Mouse (Mus musculus) CH12.LX (cell line): Measurements from ENCODE around the gene 4930442H23Rik. TPM values are rescaled to one million over a fixed set of nuclear protein-coding genes. Genes with fewer than 3 reads are reported as not detected.
A peak's percentile ranks its signal among the peaks of the same experiment; 100 is the strongest.

Experiments used
- DNase-seq: peaks from one replicate; pipeline ENCODE4 v3.0.0-alpha.2; 2013; ENCODE audit errors: extremely low read depth
- H3K27ac ChIP-seq: 2 replicates; pipeline ENCODE4 v1.5.1; 2012; ENCODE audit warnings: low read depth, mild to moderate bottlenecking, control low read depth, moderate library complexity; ENCODE audit not compliant: insufficient read depth
- H3K27me3 ChIP-seq: replicated peaks from 2 replicates; pipeline ENCODE3; 2012; ENCODE audit warnings: inconsistent platforms
- H3K36me3 ChIP-seq, 2 experiments: replicated peaks in 1 of 2; 2 replicates each; pipeline versions ENCODE3 to v1.6.1; 2012; ENCODE audit warnings: inconsistent platforms in 1 of 2, low read length in 1 of 2, mild to moderate bottlenecking in 1 of 2, mixed read lengths in 1 of 2, moderate library complexity in 1 of 2; ENCODE audit not compliant: control insufficient read depth in 1 of 2, insufficient read depth in 1 of 2
- H3K4me1 ChIP-seq, 2 experiments: 2 replicates each; pipeline ENCODE4 v1.6.1; 2012; ENCODE audit warnings: inconsistent platforms in 1 of 2, moderate library complexity in 1 of 2; ENCODE audit not compliant: insufficient read depth in 2 of 2, control insufficient read depth in 1 of 2
- H3K4me2 ChIP-seq: 2 replicates; pipeline ENCODE4 v1.6.1; 2012; ENCODE audit warnings: low read depth, mild to moderate bottlenecking, control low read depth; ENCODE audit not compliant: poor library complexity, insufficient read depth, severe bottlenecking
- H3K4me3 ChIP-seq, 3 experiments: fragments of 150-350 bp in 1 of 3; sonication (generic) in 1 of 3; replicated peaks in 1 of 3; 2 replicates each; pipeline versions ENCODE3 to v1.5.1; 2011 to 2012; ENCODE audit warnings: low read depth in 2 of 3, low read length in 2 of 3, mild to moderate bottlenecking in 2 of 3, moderate library complexity in 2 of 3, control low read depth in 1 of 3, improper control_type of control experiment in 1 of 3, inconsistent platforms in 1 of 3, mixed read lengths in 1 of 3; ENCODE audit not compliant: poor library complexity in 1 of 3
- H3K79me2 ChIP-seq: replicated peaks from 2 replicates; pipeline ENCODE4 v1.6.1; 2012; ENCODE audit warnings: mild to moderate bottlenecking, moderate library complexity; ENCODE audit not compliant: control insufficient read depth, poor library complexity, insufficient read depth, severe bottlenecking; ENCODE audit errors: extremely low read depth
- H3K9ac ChIP-seq: 2 replicates; pipeline ENCODE4 v1.6.1; 2012; ENCODE audit warnings: low read depth, mild to moderate bottlenecking, control low read depth, moderate library complexity; ENCODE audit not compliant: insufficient read depth
- H3K9me3 ChIP-seq: replicated peaks from 2 replicates; pipeline ENCODE3; 2012; ENCODE audit warnings: low read length, inconsistent platforms, mixed read lengths
- BHLHE40 ChIP-seq: IDR thresholded peaks from 2 replicates; pipeline ENCODE4 v1.6.1; 2011; ENCODE audit warnings: mild to moderate bottlenecking, low read depth, low read length, improper control_type of control experiment
- CTCF ChIP-seq, 2 experiments: IDR thresholded peaks in 1 of 2; conservative IDR thresholded peaks in 1 of 2; 2 replicates each; pipeline ENCODE4 v1.5.1; 2011 to 2012; ENCODE audit warnings: low read depth in 2 of 2, low read length in 2 of 2, improper control_type of control experiment in 1 of 2, inconsistent platforms in 1 of 2, mild to moderate bottlenecking in 1 of 2, moderate library complexity in 1 of 2
- E2F4 ChIP-seq: IDR thresholded peaks from 2 replicates; pipeline ENCODE4 v1.6.1; 2011; ENCODE audit warnings: low read depth, low read length, improper control_type of control experiment; ENCODE audit not compliant: insufficient replicate concordance
- ELF1 ChIP-seq: IDR thresholded peaks from 2 replicates; pipeline ENCODE4 v1.6.1; 2014; ENCODE audit warnings: low read depth, mild to moderate bottlenecking, inconsistent platforms, low read length, improper control_type of control experiment
- EP300 ChIP-seq: IDR thresholded peaks from 2 replicates; pipeline ENCODE4 v1.6.1; 2011; ENCODE audit warnings: low read length, improper control_type of control experiment
- ETS1 ChIP-seq: conservative IDR thresholded peaks from 2 replicates; pipeline ENCODE4 v1.6.1; 2012; ENCODE audit warnings: low read depth, mild to moderate bottlenecking, inconsistent platforms, low read length, improper control_type of control experiment, moderate library complexity
- GABPA ChIP-seq: IDR thresholded peaks from 2 replicates; pipeline ENCODE4 v1.6.1; 2012; ENCODE audit warnings: low read depth, low read length, improper control_type of control experiment, inconsistent platforms; ENCODE audit not compliant: insufficient replicate concordance
- HCFC1 ChIP-seq: IDR thresholded peaks from 2 replicates; pipeline ENCODE4 v1.6.1; 2012; ENCODE audit warnings: low read depth, mild to moderate bottlenecking, inconsistent platforms, low read length, improper control_type of control experiment
- IRF4 ChIP-seq: IDR thresholded peaks from 2 replicates; pipeline ENCODE4 v1.6.1; 2014; ENCODE audit warnings: low read depth, mild to moderate bottlenecking, inconsistent platforms, low read length, improper control_type of control experiment
- JUN ChIP-seq: IDR thresholded peaks from 2 replicates; pipeline ENCODE4 v1.6.1; 2011; ENCODE audit warnings: low read depth, mild to moderate bottlenecking, low read length, improper control_type of control experiment, moderate library complexity; ENCODE audit not compliant: insufficient read depth
- KAT2A ChIP-seq: IDR thresholded peaks from 2 replicates; pipeline ENCODE4 v1.6.1; 2012; ENCODE audit warnings: low read length, improper control_type of control experiment, inconsistent platforms; ENCODE audit not compliant: insufficient replicate concordance
- MAX ChIP-seq: IDR thresholded peaks from 2 replicates; pipeline ENCODE4 v1.6.1; 2011; ENCODE audit warnings: low read length, improper control_type of control experiment
- MAZ ChIP-seq: IDR thresholded peaks from 2 replicates; pipeline ENCODE4 v1.6.1; 2012; ENCODE audit warnings: low read depth, mild to moderate bottlenecking, inconsistent platforms, low read length, improper control_type of control experiment, moderate library complexity
- MEF2A ChIP-seq: IDR thresholded peaks from 2 replicates; pipeline ENCODE4 v1.6.1; 2014; ENCODE audit warnings: low read depth, mild to moderate bottlenecking, inconsistent platforms, low read length, improper control_type of control experiment, borderline replicate concordance
- MXI1 ChIP-seq: IDR thresholded peaks from 2 replicates; pipeline ENCODE4 v1.6.1; 2011; ENCODE audit warnings: mild to moderate bottlenecking, low read depth, low read length, improper control_type of control experiment
- NELFE ChIP-seq: IDR thresholded peaks from 2 replicates; pipeline ENCODE4 v1.6.1; 2011; ENCODE audit warnings: low read depth, low read length, improper control_type of control experiment
- NRF1 ChIP-seq: IDR thresholded peaks from 2 replicates; pipeline ENCODE4 v1.6.1; 2014; ENCODE audit warnings: low read depth, mild to moderate bottlenecking, inconsistent platforms, low read length, improper control_type of control experiment, moderate library complexity
- POLR2A ChIP-seq: IDR thresholded peaks from 2 replicates; pipeline ENCODE4 v1.6.1; 2011; ENCODE audit warnings: low read depth, mild to moderate bottlenecking, improper control_type of control experiment, low read length
- POLR2AphosphoS2 ChIP-seq: IDR thresholded peaks from 2 replicates; pipeline ENCODE4 v1.6.1; 2011; ENCODE audit warnings: low read depth, low read length, improper control_type of control experiment
- RAD21 ChIP-seq: IDR thresholded peaks from 2 replicates; pipeline ENCODE4 v1.6.1; 2011; ENCODE audit warnings: low read depth, mild to moderate bottlenecking, low read length, improper control_type of control experiment, moderate library complexity
- RCOR1 ChIP-seq: conservative IDR thresholded peaks from 2 replicates; pipeline ENCODE4 v1.6.1; 2012; ENCODE audit warnings: low read depth, mild to moderate bottlenecking, inconsistent platforms, low read length, improper control_type of control experiment
- SIN3A ChIP-seq: IDR thresholded peaks from 2 replicates; pipeline ENCODE4 v1.6.1; 2012; ENCODE audit warnings: low read length, improper control_type of control experiment, inconsistent platforms
- SMC3 ChIP-seq: IDR thresholded peaks from 2 replicates; pipeline ENCODE4 v1.6.1; 2011; ENCODE audit warnings: low read depth, low read length, improper control_type of control experiment
- TBP ChIP-seq: conservative IDR thresholded peaks from 2 replicates; pipeline ENCODE4 v1.6.1; 2011; ENCODE audit warnings: low read depth, low read length, improper control_type of control experiment
- TCF12 ChIP-seq: IDR thresholded peaks from 2 replicates; pipeline ENCODE4 v1.6.1; 2014; ENCODE audit warnings: low read depth, mild to moderate bottlenecking, inconsistent platforms, low read length, improper control_type of control experiment
- UBTF ChIP-seq: IDR thresholded peaks from 2 replicates; pipeline ENCODE4 v1.6.1; 2012; ENCODE audit warnings: low read depth, mild to moderate bottlenecking, inconsistent platforms, low read length, improper control_type of control experiment, moderate library complexity
- ZC3H11A ChIP-seq: IDR thresholded peaks from 2 replicates; pipeline ENCODE4 v1.6.1; 2012; ENCODE audit warnings: low read depth, mild to moderate bottlenecking, inconsistent platforms, low read length, improper control_type of control experiment
- ZKSCAN1 ChIP-seq: IDR thresholded peaks from 2 replicates; pipeline ENCODE4 v1.6.1; 2012; ENCODE audit warnings: low read depth, inconsistent platforms, low read length, improper control_type of control experiment, borderline replicate concordance
- ZMIZ1 ChIP-seq: IDR thresholded peaks from 2 replicates; pipeline ENCODE4 v1.6.1; 2012; ENCODE audit warnings: low read depth, mild to moderate bottlenecking, inconsistent platforms, low read length, improper control_type of control experiment
- ZNF384 ChIP-seq: IDR thresholded peaks from 2 replicates; pipeline ENCODE4 v1.6.1; 2012; ENCODE audit warnings: low read depth, low read length, improper control_type of control experiment, inconsistent platforms
- dilution Hi-C: fragments of 300-500 bp; cut with MboI; formaldehyde crosslinking; loops from 2 replicates; pipeline ENCODE4 v1.14.3; 2020; ENCODE audit warnings: low sequenced_read_pairs; ENCODE audit not compliant: extremely low pct_unique_long_range_greater_than_20kb, extremely low pct_ligation_motif_present
- in situ Hi-C: fragments of 300-500 bp; cut with MboI; formaldehyde crosslinking; loops from 3 replicates; pipeline ENCODE4 v1.14.3; 2019; ENCODE audit warnings: low sequenced_read_pairs, low pct_ligation_motif_present, low pct_unique_long_range_greater_than_20kb, mixed read lengths
- polyA plus RNA-seq: library from polyadenylated mRNA; unstranded; fragments of >175 nt; gene quantifications from 2 replicates; pipeline ENCODE4 v1.2.1, GENCODE M21; 2012; ENCODE audit warnings: low read depth; ENCODE audit not compliant: insufficient read length
- total RNA-seq, 2 experiments: library from RNA; depleted of rRNA; stranded (reverse); fragments of 300-350 nt in 1 of 2; fragments of >200 nt in 1 of 2; gene quantifications; 2 replicates each; pipeline ENCODE4 v1.2.3; 2012 to 2014

Gene 4930442H23Rik
- total and polyA plus RNA-seq, 3 experiments = 0.27 TPM; not detected in 2

- peak overlapping the region; percentile 88 for H3K27ac ChIP-seq
- peak; percentile 80 for DNase-seq
Observed at GRCm38 (mm10) chr10:81192270-81192967, 8.8 kb upstream of the 4930442H23Rik start.

GRCm38 (mm10) chr10:81191342-81191982 lies 7.8 kb upstream of the 4930442H23Rik start:
- peak overlapping the region; percentile 65 for H3K4me2 ChIP-seq
- peaks cover 3% of the 10 kb centered on the region for H3K27me3 ChIP-seq
- peaks cover 23 to 50% of the 10 kb centered on the region in 2 experiments for H3K4me1 ChIP-seq
- H3K9me3 ChIP-seq = no peaks in the 10 kb centered on the region
- no peak overlapping the region for H3K27ac ChIP-seq
- DNase-seq = no peak
- peak overlapping the region in 1 of 3 experiments; percentile 59 for H3K4me3 ChIP-seq
- H3K36me3 ChIP-seq = peaks cover 27 to 47% of the 10 kb centered on the region in 2 experiments
- in situ Hi-C loops = loop anchor here (10.0 kb wide), 1 partner anchor 163 kb away; the partner anchor contains the start of genes Hmg20b and Mfsd12
- peak overlapping the region; percentile 67 for H3K9ac ChIP-seq
- H3K79me2 ChIP-seq = no peaks in the 10 kb centered on the region
- dilution Hi-C loops = no loop called here
- TF ChIP-seq CTCF (conservative IDR thresholded peaks at IDR 0.05 in 1 of 2, IDR thresholded peaks at IDR 0.05 in 1 of 2; ENCODE audit: low read depth in 2 of 2, low read length in 2 of 2) (no peak), NRF1 (no peak)

More at GRCm38 (mm10) chr10:81192270-81192967, 8.8 kb upstream of the 4930442H23Rik start:
- Histone ChIP-seq H3K79me2 (no peaks in the 10 kb centered on the region), H3K9ac (peak overlapping the region; percentile 67), H3K4me2 (peak overlapping the region; percentile 67), H3K4me1 (peaks cover 30 to 60% of the 10 kb centered on the region in 2 experiments), H3K36me3 (peaks cover 18 to 37% of the 10 kb centered on the region in 2 experiments), H3K27me3 (peaks cover 5% of the 10 kb centered on the region), H3K9me3 (no peaks in the 10 kb centered on the region), H3K4me3 (peak overlapping the region; percentile 49 to 86 (median 59))
- in situ Hi-C loops = loop anchor here (10.0 kb wide), 1 partner anchor 162 kb away; the partner anchor contains the start of genes Hmg20b and Mfsd12
- dilution Hi-C loops = no loop called here
- peak; percentile 54 for TF ChIP-seq MXI1
- TF ChIP-seq TCF12 = peak; percentile 53; the same call in 1 of the 2 replicates
- TF ChIP-seq POLR2A = peak; percentile 89
- TF ChIP-seq ZMIZ1 = no peak; the same call in 1 of the 2 replicates
- TF ChIP-seq JUN = no peak
- TF ChIP-seq MEF2A = 0 out of 2 replicates have a peak, but pooled peaks have one; percentile 37
- 0 out of 2 replicates have a peak, but pooled peaks have one; percentile 30 for TF ChIP-seq TBP
- TF ChIP-seq SMC3 = no peak
- no peak for TF ChIP-seq E2F4
- peak; percentile 56; the same call in 1 of the 2 replicates for TF ChIP-seq POLR2AphosphoS2
- peak; percentile 77; the same call in 1 of the 2 replicates for TF ChIP-seq MAX
- TF ChIP-seq EP300 = no peak
- TF ChIP-seq ETS1 = no peak
- TF ChIP-seq NELFE = peak; percentile 80; the same call in 1 of the 2 replicates
- TF ChIP-seq GABPA = no peak
- TF ChIP-seq ZKSCAN1 = no peak
- 0 out of 4 replicates have a peak, but pooled peaks of 1 of the 2 experiments have one; percentile 6 for TF ChIP-seq CTCF (conservative IDR thresholded peaks at IDR 0.05 in 1 of 2, IDR thresholded peaks at IDR 0.05 in 1 of 2; ENCODE audit: low read depth in 2 of 2, low read length in 2 of 2)
- TF ChIP-seq SIN3A = no peak; the same call in 1 of the 2 replicates
- peak; percentile 92 for TF ChIP-seq ELF1
- 0 out of 2 replicates have a peak, but pooled peaks have one; percentile 35 for TF ChIP-seq HCFC1
- TF ChIP-seq IRF4 = no peak; the same call in 1 of the 2 replicates
- no peak for TF ChIP-seq RAD21
- peak; percentile 90 for TF ChIP-seq NRF1
- no peak for TF ChIP-seq MAZ
- TF ChIP-seq ZNF384 = no peak
- no peak for TF ChIP-seq ZC3H11A
- TF ChIP-seq UBTF = no peak
- TF ChIP-seq BHLHE40 = 0 out of 2 replicates have a peak, but pooled peaks have one; percentile 14
- no peak for TF ChIP-seq RCOR1
- no peak for TF ChIP-seq KAT2A
